Mouse (Mus musculus): ENCODE measurements at regions not wholly inside any gene's neighbourhood (a gene's known extent, or its start where the extent isn't known, plus 50 kb on each side); places are given as distances from the start of the nearest gene placed in this dataset.

- TF ChIP-seq CTCF (IDR thresholded peaks at IDR 0.05; ENCODE audit: low read depth) (no peak), EP300 (IDR thresholded peaks at IDR 0.05; ENCODE audit: low read depth) (no peak)
Observed at GRCm38 (mm10) chr1:42169505-42169904, 526.1 kb upstream of the Pou3f3 start.

All from liver, postnatal 0 days (tissue).